Mouse (Mus musculus): Measurements from ENCODE around the gene Kcnj12.

Kcnj12 gene

GRCm38 (mm10) chr11:61022550-61023391, at the start of gene Kcnj12:
TSS of gene Kcnj12 (plus strand) at chr11:61022564.
- DNase-seq (ENCODE audit: low read depth, low spot score): no peak

- DNase-seq (ENCODE audit: low read depth, low spot score): no peak
Observed at GRCm38 (mm10) chr11:60975097-60975496, 47.3 kb upstream of the Kcnj12 start.

- DNase-seq (ENCODE audit: low read depth, low spot score): no peak
Observed at GRCm38 (mm10) chr11:60976234-60976633, 46.1 kb upstream of the Kcnj12 start.

DNA sequence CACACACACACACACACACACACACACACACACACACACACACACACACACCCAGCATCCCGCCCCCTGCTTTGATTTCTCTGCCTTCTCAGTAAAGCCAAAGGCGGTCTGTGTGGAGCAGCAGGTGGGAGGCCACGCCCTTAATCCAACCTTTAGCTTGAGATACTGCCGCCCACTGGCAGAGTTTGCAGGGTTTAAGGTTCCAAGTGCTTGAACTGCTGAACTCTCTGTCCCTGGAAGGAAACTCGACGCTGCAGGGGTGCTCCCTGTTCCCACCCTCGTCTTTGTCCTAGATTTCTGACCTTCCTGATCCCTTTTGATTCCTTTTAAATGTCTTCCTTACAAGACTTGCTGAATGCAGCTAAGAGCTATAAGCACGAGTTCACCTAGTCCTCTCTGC, 45.6 kb upstream of the Kcnj12 start:
- DNase-seq (ENCODE audit: low read depth, low spot score): no peak

GRCm38 (mm10) chr11:60977153-60977552, 45.2 kb upstream of the Kcnj12 start:
- DNase-seq (ENCODE audit: low read depth, low spot score): no peak

- no peak for DNase-seq (ENCODE audit: low read depth, low spot score)
Observed at GRCm38 (mm10) chr11:60978658-60979057, 43.7 kb upstream of the Kcnj12 start.

GRCm38 (mm10) chr11:60979788-60980187, 42.6 kb upstream of the Kcnj12 start:
- no peak for DNase-seq (ENCODE audit: low read depth, low spot score)

- no peak for DNase-seq (ENCODE audit: low read depth, low spot score)
Observed at GRCm38 (mm10) chr11:60981693-60982486, 40.5 kb upstream of the Kcnj12 start.

DNA sequence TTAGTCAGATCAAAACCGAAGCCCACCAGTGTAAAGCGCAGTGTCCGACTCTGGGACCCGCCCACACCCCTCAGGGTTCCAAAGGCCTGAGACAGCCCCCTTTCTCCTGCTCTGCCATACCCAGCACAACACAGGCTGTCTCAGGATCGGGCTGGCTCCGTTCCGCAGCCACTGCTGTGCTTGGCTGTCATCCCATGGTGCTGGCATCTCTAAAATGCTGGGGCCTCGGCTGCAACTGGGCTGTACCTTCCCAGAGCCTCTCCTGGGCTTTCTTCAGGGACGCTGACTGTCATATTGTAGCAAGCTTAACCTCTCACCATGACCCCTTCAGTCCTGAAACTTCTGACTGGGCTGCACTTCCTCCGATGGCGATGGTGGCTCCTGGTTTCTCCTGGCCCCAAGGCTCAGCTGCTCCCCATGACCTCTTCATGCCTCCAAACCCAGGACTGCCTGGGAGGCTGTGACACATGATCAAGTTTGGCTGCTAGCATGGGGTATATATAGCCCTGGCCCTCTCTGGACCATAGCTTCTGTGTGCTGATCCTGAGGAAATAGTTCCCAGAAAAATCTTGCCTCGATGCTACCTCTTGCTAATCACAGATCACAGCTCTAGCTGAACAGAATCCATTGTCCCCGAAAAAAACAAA, 37.3 kb upstream of the Kcnj12 start:
- no peak for DNase-seq (ENCODE audit: low read depth, low spot score)

DNA sequence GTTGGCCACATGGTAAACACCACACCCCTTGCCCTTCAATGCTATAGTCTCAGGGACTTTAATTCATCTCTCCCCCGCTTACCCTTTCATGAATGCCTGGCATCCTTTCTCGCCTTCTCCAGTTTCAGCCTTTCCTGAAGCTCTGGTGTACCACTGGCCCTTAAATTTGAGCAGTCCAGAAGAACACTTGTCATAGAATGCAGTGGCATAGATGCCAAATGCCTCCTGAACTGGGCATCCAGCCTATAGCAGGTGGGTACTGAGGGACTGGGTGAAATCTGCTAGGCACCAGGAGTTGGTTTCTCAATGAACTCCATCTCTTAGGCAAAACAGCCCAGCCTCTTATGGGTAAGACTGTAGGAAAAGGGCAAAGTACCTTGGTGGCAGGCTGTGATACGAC, 31.9 kb upstream of the Kcnj12 start:
- DNase-seq (ENCODE audit: low read depth, low spot score): no peak

DNA sequence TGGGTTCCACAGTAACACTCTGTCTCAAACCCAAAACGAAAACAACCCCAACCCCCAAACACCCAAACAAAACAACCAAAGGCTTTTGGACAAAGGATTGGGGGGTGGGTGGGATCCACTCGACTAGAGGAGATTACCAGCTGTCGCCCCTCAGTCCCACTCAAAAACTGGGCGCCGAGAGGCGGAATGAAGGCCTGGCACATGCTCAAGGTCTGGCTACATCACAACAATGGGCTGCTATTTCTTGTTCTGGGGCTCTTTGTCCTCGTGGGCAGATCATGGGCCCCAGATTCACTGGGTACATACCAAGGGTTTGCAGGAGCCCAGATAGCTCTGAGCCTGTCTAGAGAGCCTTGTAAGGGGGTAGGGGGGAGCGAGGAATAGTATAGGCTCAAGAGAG, 19.6 kb upstream of the Kcnj12 start:
- no peak for DNase-seq (ENCODE audit: low read depth, low spot score)

DNA sequence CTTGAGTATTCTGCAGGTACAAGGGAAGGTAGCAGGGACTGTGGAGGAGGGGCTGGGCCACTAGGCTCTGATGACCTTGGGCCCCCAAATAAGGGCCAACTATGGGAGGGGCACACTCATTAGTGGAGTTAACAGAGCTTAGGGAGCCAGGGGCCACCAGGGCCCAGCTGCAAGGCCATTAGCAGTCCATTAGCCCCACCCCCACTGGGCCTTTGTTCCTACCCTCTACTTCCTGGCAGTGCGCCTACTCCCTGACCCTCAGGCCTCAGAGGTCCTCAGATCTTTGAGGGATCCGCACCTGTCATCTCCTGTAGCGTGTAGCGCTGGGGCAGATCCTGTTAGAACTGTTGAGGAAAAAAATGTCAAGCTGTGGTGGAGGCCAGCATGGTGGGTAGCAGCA, 18.3 kb upstream of the Kcnj12 start:
- no peak for DNase-seq (ENCODE audit: low read depth, low spot score)

GRCm38 (mm10) chr11:61004781-61005180, 17.6 kb upstream of the Kcnj12 start:
- DNase-seq (ENCODE audit: low read depth, low spot score): no peak

GRCm38 (mm10) chr11:61005345-61005744, 17.0 kb upstream of the Kcnj12 start:
- no peak for DNase-seq (ENCODE audit: low read depth, low spot score)

- DNase-seq (ENCODE audit: low read depth, low spot score): no peak
Observed at GRCm38 (mm10) chr11:61011736-61012294, 10.5 kb upstream of the Kcnj12 start.

DNA sequence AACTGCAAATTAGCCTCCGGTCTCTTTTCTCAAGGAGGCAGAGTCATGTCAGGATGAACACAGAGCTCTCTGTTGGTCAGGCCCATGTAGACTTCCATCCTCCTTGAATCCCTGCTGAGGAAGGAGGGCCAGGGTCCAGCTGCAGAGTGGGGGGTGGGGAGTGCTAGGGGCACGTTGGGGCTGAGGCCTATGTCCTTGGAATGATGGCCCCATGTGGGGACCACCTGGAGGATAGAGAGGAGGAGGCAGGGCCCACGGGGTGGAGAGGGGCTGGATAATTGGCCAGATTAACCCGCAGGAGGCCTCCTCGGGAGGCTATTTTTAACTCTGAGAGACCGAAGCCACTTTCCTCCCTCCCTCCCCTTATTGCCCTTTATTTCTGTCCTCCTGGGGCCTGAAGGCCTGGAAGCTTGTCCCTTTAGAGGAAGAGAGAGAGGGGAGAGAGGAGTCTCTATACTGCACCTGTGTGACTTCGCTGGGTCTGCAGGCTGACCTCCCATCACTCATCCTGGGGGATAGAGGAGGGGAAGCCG, 5.4 kb upstream of the Kcnj12 start:
- no peak for DNase-seq (ENCODE audit: low read depth, low spot score)

- no peak for DNase-seq (ENCODE audit: low read depth, low spot score)
Observed at GRCm38 (mm10) chr11:61021129-61021528, 1.2 kb upstream of the Kcnj12 start.

- no peak for DNase-seq (ENCODE audit: low read depth, low spot score)
Observed at GRCm38 (mm10) chr11:61021676-61022549, 451 bp upstream of the Kcnj12 start.

DNA sequence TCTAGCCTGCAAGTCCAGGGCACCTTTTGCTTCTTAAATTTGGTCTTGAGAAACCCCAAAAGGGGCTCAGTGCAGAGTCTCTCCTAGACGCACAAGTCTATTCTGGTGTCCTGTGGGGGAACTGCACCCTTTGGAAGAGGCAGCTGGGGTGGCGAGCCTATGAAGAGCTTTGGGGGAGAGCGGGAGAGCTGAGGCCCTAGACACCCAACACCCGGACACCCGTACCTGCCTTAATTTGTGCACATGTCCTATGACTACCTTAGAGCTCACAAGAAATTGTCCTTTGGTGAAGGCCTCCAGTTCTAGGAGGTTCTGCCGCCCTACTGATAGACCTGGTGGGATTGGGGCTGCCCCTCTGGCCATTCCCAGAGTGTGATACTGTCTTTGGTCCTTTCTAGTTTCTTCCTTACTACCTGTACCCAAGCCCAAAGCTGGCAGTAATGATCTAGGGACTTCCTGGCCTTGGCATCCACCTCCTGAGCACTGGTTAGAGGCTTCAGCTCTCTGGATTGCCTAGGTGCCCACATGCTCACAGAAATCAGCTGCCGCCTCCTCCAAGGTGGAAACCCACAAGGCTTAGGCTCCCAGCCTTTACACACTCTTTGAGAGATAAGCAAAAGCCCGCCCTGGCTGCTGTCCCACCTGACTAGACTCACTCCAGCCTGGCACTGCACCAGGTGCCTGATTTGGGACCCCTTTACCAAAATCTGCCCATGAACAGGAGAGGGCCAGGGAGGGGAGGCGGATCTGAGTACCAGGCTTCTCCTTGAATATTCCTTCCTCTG, 1.2 kb downstream of the Kcnj12 start:
- DNase-seq (ENCODE audit: low read depth, low spot score): no peak

DNA sequence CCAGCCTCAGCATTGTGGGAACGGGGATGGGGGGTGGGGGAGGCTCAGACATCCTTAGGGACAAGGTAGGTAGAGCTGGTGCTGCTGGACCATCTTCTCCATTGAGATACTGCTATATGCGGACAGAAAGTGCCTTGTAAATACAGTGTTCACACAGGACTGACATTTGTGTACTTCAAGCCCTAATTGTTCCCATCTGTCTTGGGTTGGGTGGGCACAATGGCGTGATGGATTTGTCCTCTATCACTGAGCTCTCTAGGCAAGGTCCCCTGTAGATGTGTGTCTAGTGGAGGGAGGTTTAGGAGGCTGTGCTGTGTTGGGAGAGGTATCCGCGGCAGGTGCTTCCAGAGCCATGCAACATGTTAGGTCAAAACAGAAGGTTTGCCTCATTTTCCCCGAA, 2.0 kb downstream of the Kcnj12 start:
- no peak for DNase-seq (ENCODE audit: low read depth, low spot score)

Measured in retina, adult 2 months (tissue).